Mouse (Mus musculus): ENCODE measurements around the gene Gucy1b2.

Gucy1b2 gene

DNA sequence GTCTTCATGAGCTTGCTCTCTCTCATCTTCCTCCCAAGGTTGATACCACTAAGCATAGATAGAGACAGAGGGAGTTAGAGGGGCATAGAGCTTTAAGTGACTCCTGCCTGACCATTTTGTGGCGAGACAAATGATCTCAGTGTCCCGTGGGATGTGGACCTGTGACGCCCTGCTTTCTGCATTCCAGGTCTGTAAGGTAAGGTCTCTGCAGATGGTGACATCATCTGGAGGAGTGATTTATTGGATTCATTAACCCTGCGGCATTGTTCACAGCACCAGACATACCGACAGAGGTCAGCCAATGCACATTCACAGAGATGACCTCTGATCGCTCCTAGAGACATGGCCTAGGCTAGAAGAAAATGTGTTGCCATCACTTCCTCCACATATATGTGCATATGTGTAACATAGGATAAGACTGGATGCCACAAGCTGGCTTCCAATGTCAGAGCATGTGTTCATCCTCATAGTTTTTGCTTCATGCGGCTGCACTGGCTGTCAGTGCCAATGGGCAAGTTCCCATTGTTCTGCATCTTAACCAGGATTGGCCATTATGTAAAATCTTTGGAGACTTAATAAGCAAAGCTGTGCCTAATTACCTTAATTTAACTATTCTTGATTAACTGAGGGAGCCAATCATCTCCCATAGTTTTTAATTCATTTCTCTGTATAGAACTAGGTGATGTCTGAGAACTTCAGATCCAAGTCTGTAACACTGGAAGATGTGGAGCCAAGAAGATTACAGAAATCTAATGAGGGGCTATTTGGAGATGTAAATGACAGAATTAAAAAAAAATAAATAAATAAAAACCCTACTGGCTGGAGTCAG, 9.5 kb downstream of the Gucy1b2 start:
- DNase-seq (ENCODE audit: low read depth, low spot score), result peak; percentile 59

DNA sequence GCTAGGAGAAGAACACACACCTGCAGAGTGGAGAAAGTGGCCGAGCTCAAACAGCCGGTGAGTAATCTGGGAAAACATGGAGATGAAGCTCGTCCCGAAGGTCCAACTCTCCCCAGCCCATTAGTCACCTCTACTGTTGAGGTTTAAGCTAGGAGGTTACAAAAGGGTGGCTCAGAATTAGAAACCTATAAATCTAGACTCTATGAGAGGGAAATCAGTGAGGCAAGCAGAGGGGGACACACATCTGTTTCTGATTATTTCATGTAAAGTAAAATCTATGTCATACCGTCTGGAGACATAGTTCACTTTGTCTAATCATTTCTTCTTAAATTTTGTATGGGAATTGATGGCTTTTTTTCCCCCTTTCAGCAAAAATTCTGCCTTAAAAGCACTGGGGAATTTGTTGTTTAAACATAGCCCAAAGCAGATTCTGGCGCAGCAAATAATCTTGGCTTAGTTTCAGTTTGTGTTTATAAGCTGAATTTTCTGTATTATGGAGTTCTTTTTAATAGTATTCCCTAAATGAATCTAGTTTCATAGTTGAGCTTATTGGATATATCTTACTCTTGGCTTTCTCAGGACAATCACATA, 12.2 kb downstream of the Gucy1b2 start:
- peak; percentile 31 for DNase-seq (ENCODE audit: low read depth, low spot score)

DNA sequence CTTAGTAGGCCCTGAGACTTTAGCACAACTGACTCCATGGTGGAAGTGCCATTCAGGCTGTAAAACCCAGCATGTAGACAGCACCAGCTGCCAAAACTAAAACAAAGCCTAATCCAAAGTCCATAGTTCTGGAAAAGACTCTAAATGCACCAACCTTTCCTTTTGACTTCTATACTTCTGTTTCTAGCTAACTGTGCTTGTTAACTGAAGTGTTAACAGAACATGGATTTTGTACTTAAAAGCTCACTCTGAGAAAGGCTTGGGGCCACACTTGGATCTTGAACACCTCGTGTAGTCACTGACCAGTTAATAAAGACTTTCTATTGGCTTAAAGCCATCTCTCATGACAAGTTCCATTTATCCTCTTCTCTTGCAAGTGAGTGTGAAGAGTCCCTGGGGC, 13.1 kb downstream of the Gucy1b2 start:
- no peak for DNase-seq (ENCODE audit: low read depth, low spot score)

DNA sequence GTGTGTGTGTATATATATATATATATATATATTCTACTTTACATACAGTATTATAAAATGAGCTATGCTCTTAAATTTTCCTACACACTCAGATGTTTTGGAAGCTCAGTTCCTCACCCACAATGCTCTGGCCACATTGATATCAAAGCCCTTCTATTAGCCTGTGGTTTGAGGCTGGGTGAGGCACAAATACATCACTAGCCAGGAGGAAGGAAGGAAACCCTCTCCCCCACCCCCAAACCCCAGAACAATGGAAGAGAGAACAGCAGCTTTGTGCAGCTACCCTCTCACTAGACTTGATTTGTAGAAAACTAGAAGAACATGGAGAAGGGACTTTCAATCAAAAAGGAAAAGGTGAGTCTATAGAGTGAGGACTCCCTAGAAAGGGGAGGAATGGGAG, 16.1 kb downstream of the Gucy1b2 start:
- no peak for DNase-seq (ENCODE audit: low read depth, low spot score)

DNA sequence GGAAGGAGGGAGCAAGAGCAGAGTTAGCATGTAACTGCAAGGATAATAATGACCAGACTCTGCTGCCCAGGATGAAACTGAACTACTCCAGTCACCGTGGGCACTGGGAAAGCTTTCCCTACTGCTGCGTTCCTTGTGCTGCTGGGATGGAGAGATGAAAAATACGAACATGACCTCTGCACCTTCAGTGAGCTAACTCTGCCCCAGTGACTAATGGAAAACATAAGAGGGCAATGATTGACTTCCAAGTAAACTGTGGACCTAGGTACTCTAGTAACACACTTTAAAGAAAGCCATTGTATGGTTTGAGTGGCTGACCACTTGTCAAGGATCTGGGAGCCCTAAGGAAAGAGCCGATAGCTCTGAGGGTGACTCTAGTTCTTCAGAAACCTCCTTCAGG, 17.9 kb downstream of the Gucy1b2 start:
- DNase-seq (ENCODE audit: low read depth, low spot score), result no peak

DNA sequence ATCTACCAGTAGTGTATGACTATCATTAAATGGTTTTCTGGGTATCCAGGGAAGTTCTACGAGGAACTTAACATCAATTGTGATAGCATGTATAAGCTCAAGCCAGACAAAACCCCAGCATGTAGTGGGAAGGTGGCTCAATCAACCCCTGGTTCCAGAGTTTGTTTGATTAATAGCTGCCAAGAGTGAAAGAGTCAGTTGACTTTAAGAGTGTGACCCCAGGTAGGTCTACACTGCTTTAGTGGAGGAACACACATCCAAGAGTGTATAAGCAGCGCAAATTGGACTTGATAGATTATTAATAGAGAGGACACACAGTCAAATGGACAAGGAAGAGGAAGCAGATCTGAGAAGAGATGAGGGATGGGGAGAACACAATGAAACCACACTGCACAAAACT, 18.3 kb downstream of the Gucy1b2 start:
- no peak for DNase-seq (ENCODE audit: low read depth, low spot score)

DNA sequence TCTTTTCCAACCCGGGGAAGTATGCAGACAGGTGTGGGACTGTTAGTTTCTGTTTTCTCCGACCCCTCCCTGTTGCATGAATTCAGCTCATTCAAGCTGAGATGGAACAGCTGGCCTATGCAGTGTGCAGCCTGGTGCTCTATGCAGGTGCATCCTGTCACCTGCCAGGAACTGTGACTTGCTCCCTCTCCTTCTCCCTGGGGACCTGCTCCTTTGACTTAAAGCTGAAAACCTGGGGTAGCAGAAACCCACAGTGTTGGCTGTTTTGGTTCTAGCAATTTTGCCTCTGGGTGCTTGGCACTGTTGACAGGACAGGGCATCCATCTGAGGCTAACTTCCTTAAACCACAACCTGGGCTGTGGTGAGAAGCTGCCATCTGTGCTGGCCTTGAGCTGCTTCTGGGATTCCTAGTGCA, 30.8 kb downstream of the Gucy1b2 start:
- DNase-seq (ENCODE audit: low read depth, low spot score), result peak; percentile 42

DNA sequence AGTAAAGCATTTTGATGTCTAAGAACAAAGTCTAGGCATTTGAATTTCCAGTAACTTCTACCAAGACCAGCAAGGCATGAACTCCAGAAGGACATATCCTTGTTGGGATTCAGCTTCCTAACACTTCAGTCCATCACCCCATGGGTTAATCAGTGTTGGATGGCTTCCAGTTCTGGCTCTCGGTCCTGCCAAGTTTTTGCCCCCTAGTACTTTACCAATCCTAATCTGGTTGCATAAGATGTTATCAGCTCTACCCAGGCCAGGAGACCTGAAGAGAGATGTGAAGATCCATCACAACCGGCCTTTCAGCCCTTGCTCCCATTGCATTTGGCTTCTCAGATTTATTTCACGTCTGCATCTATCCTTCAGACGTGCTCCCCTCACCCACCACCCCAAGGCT, 33.8 kb downstream of the Gucy1b2 start:
- no peak for DNase-seq (ENCODE audit: low read depth, low spot score)

DNA sequence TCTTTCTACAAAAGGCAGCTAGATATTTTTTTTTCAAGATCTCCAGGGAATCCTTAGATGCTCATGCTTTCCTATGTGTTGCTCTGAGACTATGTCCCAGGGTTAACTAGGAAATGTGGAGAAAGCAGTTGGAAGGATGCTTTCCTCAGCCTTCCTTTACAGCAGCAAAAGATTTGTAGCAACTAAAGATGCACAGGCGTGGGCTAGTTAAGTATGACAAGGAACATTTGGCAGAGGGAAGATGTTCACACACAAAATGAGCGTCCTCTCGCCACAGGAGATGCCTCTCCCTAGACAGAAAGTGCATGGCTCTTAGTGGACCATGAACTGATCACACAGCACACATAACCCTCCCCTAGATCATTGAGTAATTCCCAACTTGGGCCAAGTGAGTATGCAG, 38.6 kb downstream of the Gucy1b2 start:
- no peak for DNase-seq (ENCODE audit: low read depth, low spot score)

DNA sequence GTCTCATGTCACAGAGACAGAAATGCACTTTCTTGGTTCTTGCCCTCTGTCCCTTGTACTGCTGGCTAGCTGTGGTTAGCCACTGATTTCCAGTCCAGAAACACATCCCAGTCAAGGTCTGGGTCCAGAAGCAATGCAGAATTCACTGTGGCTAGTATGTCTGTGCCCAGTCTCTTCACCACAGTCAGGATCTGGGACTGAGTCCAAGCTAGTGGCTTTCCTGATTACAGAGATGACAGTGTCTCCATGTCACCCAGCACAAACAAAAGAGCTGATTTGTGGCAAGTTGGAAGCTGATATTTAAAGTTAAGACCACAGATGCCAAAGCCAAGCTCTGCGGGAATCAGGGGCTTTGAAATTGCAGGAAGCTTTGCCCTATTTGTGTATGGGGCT, 39.4 kb downstream of the Gucy1b2 start:
- no peak for DNase-seq (ENCODE audit: low read depth, low spot score)

DNA sequence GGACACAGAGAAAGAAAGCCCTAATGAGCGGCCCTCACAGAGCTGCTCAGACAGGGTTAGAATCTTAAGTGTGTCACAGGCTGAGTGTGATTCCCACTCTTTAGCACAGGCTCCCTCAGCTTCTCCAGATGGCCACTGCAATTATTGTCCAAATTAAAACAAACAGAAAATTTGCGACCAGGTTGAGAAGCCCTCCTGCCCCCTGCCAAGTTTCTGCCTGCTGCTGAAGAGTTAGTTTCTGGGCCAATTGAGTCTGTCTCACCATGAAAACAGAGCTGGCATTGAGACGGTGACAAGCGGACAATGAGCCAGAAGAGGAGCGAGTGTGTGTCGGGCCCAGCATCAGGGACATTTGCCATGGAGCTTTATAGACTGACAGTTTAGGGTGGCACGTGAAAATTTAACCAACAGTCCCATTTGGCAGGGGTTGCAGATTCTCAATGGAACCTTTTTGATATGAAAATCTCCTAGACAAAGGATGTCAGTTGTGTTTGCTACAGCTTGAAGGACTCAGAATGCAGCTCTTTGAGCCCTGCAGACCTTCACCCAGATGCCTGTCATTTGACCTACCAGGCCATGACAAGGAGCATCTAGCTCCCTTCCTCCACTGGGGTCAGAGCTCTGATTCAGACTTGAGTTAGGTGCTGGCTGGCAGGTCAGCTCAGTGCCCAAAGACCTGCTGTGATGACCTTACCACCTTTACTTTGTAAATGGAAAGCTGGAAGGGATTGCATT, 39.9 kb downstream of the Gucy1b2 start:
- DNase-seq (ENCODE audit: low read depth, low spot score), result no peak

DNA sequence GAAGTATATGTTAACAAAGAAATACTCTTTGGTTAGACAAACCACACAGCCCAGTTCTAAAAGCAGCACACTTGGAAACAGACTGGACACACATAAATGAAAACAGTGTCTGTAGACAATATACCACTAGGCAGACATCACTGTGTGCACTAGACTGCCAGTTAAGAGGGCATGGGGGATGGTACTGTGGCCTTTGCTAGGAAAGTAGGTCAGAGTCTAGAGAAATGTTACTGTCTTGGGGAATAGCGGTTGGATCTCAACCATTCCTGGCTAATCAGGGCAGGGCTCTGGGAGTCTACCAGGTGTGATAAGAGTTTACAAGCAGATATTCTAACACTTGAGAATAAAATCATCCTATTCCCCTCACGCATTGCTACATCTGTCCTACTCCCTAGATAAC, 60.7 kb downstream of the Gucy1b2 start:
- no peak for DNase-seq (ENCODE audit: low read depth, low spot score)

DNA sequence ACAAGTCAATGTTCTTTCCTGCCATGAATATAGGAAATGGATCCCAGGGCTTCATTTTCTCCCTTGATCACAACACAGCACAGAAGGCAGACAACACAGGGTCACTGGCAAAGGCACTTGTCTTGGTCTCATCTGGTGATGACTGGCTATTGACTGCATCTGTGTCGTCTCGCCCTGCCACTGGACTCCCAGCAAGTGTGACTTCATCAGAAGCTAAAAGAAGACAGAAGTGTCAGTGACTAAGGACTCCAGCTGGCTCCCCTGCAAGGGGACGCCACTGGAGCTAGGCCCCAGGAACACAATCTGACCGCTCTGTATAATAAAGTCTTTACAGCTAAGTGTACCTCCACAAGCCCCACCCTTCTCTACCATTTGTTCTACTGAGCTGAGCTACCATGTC, 63.3 kb downstream of the Gucy1b2 start:
- no peak for DNase-seq (ENCODE audit: low read depth, low spot score)

DNA sequence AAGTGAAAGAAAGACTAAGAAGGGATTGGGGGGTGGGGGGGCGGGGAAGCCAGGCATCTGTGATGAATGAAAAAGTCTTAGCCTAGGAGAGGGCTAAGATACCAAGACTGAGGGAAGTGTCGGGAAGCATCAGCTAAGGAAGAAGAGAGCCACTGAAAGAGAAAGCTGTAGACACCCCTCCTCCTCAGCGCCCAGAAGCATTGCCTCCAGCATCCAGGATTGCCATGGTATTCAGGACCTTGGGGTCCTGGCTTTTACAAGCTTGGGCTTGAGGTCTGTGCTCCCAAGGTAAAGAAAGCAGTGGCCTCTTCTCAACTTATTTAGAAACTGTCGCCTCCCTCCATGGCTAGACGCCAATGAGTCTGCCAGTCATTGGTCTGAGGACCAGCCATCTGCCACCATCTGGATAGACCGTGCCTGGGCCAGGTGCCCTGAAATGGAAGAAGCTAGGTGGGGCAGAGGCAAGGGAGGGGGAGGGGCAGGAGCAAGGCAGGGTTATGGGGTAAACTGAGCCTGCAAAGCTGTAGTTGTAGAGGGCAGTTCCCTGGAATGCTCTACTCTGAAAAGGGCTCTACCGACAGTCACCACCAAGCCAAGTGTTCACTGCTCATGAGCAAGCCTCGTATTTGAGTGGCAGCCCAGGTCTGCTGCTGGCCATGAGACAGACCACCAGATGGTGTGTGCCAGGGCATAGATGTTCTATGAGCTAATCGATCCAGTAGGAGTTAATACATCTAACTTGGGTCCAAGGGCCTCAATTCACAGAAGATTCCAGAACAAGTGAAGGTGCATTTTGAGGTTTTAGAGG, 66.2 kb downstream of the Gucy1b2 start:
- no peak for DNase-seq (ENCODE audit: low read depth, low spot score)

DNA sequence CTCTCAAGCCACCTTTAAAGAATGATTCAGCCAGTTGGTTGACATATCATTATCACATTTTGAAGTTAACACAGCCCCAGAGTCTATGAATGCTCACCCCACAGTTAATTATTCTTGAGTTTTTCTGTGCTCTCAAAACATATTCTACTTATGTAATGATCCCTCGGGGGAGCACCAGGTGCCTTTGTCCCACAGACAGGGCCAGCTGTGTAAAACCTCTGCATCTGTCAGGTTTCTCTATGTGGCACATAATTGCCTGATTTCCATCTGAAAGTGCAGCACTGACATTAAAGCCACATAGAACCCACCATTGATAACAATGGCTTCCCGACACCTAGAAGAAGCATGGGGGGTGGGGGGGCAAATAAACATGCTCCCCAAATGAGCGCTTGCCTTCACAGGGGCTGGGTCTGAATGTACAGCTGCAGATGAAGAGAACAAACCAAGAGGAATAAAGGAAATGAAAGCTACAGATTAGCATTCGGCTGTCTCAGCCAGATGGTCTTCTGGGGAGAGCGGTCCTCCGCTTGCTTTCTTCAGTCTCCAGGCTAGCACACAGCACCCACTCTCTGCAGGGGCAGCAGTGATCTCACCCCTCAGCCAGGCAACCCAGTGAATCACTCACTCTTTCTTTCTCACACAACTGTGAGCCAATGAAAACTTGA, 66.9 kb downstream of the Gucy1b2 start:
- no peak for DNase-seq (ENCODE audit: low read depth, low spot score)

DNA sequence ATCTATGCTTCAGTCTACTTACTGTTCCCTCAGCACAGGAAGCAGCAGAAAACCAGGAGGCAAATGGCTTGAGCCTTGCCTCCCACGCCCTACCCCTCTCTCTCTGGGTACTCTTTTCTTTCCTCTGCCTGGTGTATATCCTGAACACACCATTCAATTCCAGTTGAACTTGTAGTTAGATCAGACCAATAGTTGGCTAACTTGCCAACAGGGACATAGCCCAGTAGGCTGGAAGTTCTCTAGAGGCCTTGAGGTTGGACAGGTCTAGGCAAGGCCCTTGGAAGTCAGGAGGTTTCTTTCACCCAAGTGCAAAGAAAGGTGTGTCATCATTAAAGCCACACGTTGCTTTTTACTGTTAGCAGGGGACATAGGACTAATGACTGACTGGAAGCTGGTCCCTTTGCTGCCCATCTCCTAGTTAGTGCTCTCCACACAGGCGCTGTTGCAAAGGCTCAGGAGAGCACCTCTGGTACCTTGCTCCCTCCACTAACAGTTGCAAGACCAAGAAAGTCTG, 72.2 kb downstream of the Gucy1b2 start:
- DNase-seq (ENCODE audit: low read depth, low spot score), result no peak

DNA sequence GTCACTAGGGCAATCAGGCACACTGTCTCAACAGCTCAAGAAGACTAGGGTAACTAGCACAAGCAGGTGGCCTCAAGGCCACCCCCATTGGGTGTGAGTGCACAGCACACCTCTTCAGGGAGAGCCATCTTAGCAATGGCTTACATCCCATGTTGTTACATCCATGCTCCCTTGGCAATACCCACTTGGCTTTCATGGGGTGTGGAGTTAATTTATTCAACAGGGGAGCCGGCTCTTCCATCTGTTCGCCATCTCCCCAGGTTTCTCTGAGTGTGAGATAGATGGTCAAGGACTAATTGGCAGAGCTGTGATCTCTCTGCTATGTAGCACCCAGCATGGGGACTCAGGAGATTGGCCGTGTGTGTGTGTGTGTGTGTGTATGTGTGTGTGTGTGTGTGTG, 73.0 kb downstream of the Gucy1b2 start:
- DNase-seq (ENCODE audit: low read depth, low spot score), result no peak

DNA sequence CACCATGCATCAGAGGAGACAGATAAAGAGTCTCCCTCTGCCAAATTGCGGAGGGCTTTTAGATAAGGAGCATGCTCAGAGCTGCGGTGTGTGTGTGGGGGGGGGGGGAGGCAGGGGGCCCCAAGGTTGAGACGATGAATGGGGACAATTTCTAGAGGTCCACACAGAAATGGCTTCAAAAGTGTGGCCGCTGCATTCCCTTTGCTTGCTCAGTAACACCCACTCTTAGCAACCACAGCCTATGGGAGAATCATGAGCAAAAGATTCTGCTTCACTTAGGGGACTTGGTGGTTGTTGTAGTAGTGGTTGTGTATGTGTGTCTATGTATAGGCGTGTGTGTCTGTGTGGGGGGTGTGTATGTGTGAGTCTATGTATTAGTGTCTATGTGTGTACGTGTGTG, 75.5 kb downstream of the Gucy1b2 start:
- DNase-seq (ENCODE audit: low read depth, low spot score), result no peak

DNA sequence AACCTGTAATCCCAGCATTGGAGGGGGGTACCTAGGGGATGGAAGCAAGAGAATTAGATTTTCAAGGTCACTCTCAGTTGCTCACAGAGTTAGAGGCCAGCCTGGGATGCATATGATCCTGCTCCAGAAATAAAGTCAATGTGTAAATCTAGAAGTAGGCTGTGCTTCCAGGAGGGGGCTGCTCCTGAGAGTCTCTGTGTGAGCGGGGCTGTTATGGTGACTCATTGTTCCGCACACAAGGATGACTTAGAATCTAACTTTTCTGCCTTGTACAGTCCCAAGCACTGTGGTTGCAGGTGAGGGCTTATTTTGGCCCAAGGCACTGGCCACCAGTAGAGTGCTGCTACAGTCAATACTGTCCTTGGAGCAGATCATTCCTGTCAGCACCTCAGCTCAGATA, 76.7 kb downstream of the Gucy1b2 start:
- no peak for DNase-seq (ENCODE audit: low read depth, low spot score)

DNA sequence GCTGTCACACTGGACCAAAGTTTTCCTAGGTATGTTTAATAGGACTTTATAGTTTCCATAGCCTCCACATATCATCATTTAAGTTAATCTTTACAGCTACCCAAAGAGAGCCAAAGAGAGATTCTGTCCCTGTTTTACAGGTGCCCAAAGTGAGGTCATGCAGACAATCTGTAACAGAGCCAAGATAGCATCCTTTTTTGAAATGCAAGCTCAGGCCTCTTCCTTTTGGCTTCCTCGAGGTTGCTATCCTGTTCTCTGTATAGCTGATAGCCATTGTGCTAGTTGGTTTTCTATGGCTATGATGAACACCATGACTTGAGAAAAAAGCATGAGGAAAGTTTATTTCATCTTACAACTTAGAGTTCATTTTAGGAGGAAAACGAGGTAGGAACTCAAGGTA, 80.0 kb downstream of the Gucy1b2 start:
- DNase-seq (ENCODE audit: low read depth, low spot score), result no peak

DNA sequence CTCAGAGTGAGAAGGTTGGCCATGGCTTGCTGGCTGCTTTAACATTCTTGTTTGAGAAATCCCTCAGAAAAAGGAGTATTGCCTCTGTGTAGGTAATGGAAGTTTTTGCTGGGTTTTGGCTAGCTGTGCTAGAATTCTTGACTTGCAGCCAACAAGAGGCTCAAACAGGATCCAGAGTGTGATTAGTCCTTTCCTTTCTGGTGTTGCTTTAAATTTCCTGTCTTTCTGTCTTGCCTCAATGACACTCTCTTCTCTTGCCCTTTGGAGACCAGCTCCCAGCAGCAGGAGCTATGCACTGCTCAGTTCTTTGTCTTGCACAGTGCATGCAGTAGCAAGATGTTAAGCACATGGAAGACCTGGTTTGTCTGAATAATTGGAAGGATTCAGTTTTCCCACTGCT, 80.4 kb downstream of the Gucy1b2 start:
- DNase-seq (ENCODE audit: low read depth, low spot score), result no peak
